Mouse (Mus musculus) left cerebral cortex, adult 2 months (tissue): ENCODE measurements at regions not wholly inside any gene's neighbourhood (a gene's known extent, or its start where the extent isn't known, plus 50 kb on each side); places are given as distances from the start of the nearest gene placed in this dataset.

Experiments
- DNase-seq, 2 experiments: peaks; one replicate each; pipeline ENCODE4 v3.0.0; 2021 to 2022; ENCODE audit warnings: low spot score in 2 of 2, mixed read lengths in 1 of 2; ENCODE audit errors: extremely low spot score in 1 of 2
- H3K27ac ChIP-seq: fragments of 200-600 bp; 2 replicates; pipeline ENCODE4 v1.8.1; 2022
- H3K4me3 ChIP-seq: fragments of 200-600 bp; 2 replicates; pipeline ENCODE4 v1.8.1; 2022
- CTCF ChIP-seq: fragments of 200-600 bp; IDR thresholded peaks from 2 replicates; pipeline ENCODE4 v1.8.1; 2022; ENCODE audit warnings: antibody characterized with exemption, mild to moderate bottlenecking, moderate library complexity
- intact Hi-C: fragments of 180-260 bp; cut with DNase I; formaldehyde crosslinking; loops from one replicate; pipeline ENCODE4 v1.15.1; 2025

GRCm38 (mm10) chr1:193575986-193576713, 206.1 kb upstream of the Camk1g start:
- TF ChIP-seq CTCF: peak; percentile 95
- H3K27ac ChIP-seq: peak overlapping the region; percentile 58
- intact Hi-C loops: loop anchor here (2.0 to 5.0 kb wide), 2 partner anchors 127 to 1041 kb away; partner anchors contain the start of gene Plxna2
- H3K4me3 ChIP-seq: no peak overlapping the region
- peak; percentile 87 to 89 for DNase-seq

GRCm38 (mm10) chr1:193572827-193573226, 202.7 kb upstream of the Camk1g start:
- no peak overlapping the region for H3K27ac ChIP-seq
- intact Hi-C loops: loop anchor here (5.0 kb wide), 1 partner anchor 474 kb away; no protein-coding TSS in a partner anchor
- H3K4me3 ChIP-seq: no peak overlapping the region
- no peak for TF ChIP-seq CTCF
- DNase-seq: no peak

- H3K27ac ChIP-seq: no peak overlapping the region
- intact Hi-C loops: loop anchor here (5.0 kb wide), 1 partner anchor 475 kb away; no protein-coding TSS in a partner anchor
Measured at GRCm38 (mm10) chr1:193572411-193572810, 202.3 kb upstream of the Camk1g start.

GRCm38 (mm10) chr1:193571088-193571487, 201.0 kb upstream of the Camk1g start:
- Histone ChIP-seq H3K27ac (no peak overlapping the region), H3K4me3 (no peak overlapping the region)
- intact Hi-C loops: loop anchor here (5.0 kb wide), 1 partner anchor 476 kb away; no protein-coding TSS in a partner anchor
- no peak for DNase-seq
- no peak for TF ChIP-seq CTCF

More at GRCm38 (mm10) chr1:193572411-193572810, 202.3 kb upstream of the Camk1g start:
- no peak for TF ChIP-seq CTCF
- H3K4me3 ChIP-seq: no peak overlapping the region
- DNase-seq: no peak

- intact Hi-C loops: no loop called here
- DNase-seq: no peak
- Histone ChIP-seq H3K27ac (no peak overlapping the region), H3K4me3 (no peak overlapping the region)
- no peak for TF ChIP-seq CTCF
Measured at GRCm38 (mm10) chr1:193568586-193569174, 198.6 kb upstream of the Camk1g start.

- H3K4me3 ChIP-seq: no peak overlapping the region
- no peak overlapping the region for H3K27ac ChIP-seq
- intact Hi-C loops: no loop called here
- DNase-seq: no peak
- no peak for TF ChIP-seq CTCF
Measured at GRCm38 (mm10) chr1:193567217-193567616, 197.1 kb upstream of the Camk1g start.

- Histone ChIP-seq H3K4me3 (no peak overlapping the region), H3K27ac (no peak overlapping the region)
- no peak for TF ChIP-seq CTCF
- intact Hi-C loops: no loop called here
- no peak for DNase-seq
Measured at GRCm38 (mm10) chr1:193564225-193564624, 194.1 kb upstream of the Camk1g start.

- no peak for DNase-seq
- no peak overlapping the region for H3K4me3 ChIP-seq
- TF ChIP-seq CTCF: no peak
- H3K27ac ChIP-seq: no peak overlapping the region
- intact Hi-C loops: no loop called here
Measured at GRCm38 (mm10) chr1:193562242-193562641, 192.1 kb upstream of the Camk1g start.

GRCm38 (mm10) chr1:193558122-193558521, 188.0 kb upstream of the Camk1g start:
- no peak for DNase-seq
- intact Hi-C loops: no loop called here
- H3K27ac ChIP-seq: no peak overlapping the region
- H3K4me3 ChIP-seq: no peak overlapping the region
- no peak for TF ChIP-seq CTCF

- no peak for DNase-seq
- Histone ChIP-seq H3K27ac (no peak overlapping the region), H3K4me3 (no peak overlapping the region)
- intact Hi-C loops: no loop called here
- no peak for TF ChIP-seq CTCF
Measured at GRCm38 (mm10) chr1:193554731-193555130, 184.6 kb upstream of the Camk1g start.

GRCm38 (mm10) chr1:193552348-193552747, 182.2 kb upstream of the Camk1g start:
- no peak for TF ChIP-seq CTCF
- no peak for DNase-seq
- no peak overlapping the region for H3K27ac ChIP-seq
- no peak overlapping the region for H3K4me3 ChIP-seq
- intact Hi-C loops: no loop called here

GRCm38 (mm10) chr1:193551340-193551739, 181.2 kb upstream of the Camk1g start:
- intact Hi-C loops: no loop called here
- DNase-seq: no peak
- TF ChIP-seq CTCF: no peak
- H3K4me3 ChIP-seq: no peak overlapping the region
- no peak overlapping the region for H3K27ac ChIP-seq
